Mouse (Mus musculus): ENCODE measurements around the gene Gnaq.

DNA sequence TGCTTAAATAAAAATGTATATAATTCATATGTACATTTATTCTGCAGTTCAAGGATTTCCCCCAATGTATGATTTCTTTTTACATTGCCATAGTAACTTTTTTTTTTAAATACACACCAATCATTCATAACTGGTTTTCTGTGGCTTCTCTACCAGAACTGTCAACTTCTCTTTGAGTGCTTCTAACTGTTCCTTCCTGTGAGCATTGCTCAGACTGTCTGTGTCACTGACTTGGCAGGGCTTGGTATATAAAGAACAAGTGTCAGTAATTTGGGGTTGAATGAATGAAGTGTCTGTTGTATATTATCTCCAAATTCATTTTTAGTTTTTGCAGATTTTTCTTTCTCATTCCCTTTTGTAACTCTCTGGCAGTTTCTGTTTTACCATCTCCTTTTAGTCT is 21.8 kb downstream of the Gnaq start:
- no peak for TF ChIP-seq CTCF (IDR thresholded peaks at IDR 0.05; ENCODE audit: insufficient read depth, low read depth, low read length)
- TF ChIP-seq POLR2A (IDR thresholded peaks at IDR 0.05; ENCODE audit: insufficient read depth, low read depth, low read length), result no peak
